Mouse (Mus musculus): ENCODE results near the gene Hrg. TPM values are rescaled to one million over a fixed set of nuclear protein-coding genes. Genes with fewer than 3 reads are reported as not detected.

Gene Hrg
- polyA plus RNA-seq (2021; fragmentation: Nextera tagmentation), result not detected in 2 replicates
- long read RNA-seq, experiment 1, result 0 reads
- long read RNA-seq, experiment 2, result 0 reads

DNA sequence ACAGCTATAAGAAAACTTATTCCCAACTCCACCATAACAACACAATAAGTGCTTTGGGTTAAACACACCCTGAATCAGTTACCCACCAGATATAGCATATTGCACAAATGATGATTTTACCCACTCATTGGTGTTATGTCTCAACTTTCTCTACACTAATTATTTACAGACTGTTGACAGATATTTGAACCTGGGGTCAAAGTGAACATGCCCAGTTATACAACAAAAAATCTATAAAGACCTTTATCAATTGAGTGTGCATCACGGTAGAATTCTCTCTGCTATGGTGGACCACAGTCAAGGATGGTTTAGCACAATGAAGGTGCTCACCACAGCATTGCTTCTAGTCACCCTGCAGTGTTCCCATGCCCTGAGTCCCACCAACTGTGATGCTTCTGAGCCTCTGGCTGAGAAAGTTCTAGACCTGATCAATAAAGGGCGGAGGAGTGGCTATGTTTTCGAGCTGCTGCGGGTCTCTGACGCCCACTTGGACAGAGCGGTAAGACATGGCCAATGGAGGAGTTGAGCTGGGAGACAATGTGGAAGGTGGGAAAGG, at the start of gene Hrg:
Hrg (plus strand) TSS at position 233 of the 556 bp plus-strand sequence.

DNA sequence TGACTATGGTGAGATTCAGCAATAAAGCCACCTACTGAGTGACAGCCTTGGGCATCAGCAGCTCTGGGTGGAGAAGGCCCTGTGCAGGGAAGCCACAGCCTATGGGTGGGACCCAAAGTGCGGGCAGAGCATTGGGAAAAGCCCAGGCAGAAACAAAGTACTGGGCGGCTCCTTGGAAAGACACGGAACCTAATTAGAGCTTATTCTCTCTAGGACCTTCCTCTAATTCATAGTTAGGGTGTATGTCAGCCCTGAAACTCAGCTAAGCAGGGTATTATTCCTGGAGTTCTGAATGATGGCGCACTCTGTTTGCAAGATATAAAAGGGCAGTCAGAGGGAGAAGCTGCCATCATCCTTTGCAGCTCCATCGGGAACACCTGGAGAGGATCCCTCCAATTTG, 32.8 kb upstream of the Hrg start, which contains the start of gene Fetub:
Fetub (plus strand) TSS at position 301 of the 400 bp plus-strand sequence.

Other genes with a start within 250 kb of the Hrg start
- 0.23 and 0.45 TPM in 2 replicates for gene Crygs, start 139.5 kb upstream of the Hrg start, polyA plus RNA-seq (2021; fragmentation: Nextera tagmentation)
- 11.0 and 11.6 TPM in 2 replicates for gene Tbccd1, start 93.4 kb upstream of the Hrg start, polyA plus RNA-seq (2021; fragmentation: Nextera tagmentation)
- 90.9 and 101 TPM in 2 replicates for gene Dnajb11, start 93.2 kb upstream of the Hrg start, polyA plus RNA-seq (2021; fragmentation: Nextera tagmentation)
- gene Ahsg, start 59.8 kb upstream of the Hrg start, polyA plus RNA-seq (2021; fragmentation: Nextera tagmentation), result not detected in 2 replicates
- gene Fetub, start 32.7 kb upstream of the Hrg start, polyA plus RNA-seq (2021; fragmentation: Nextera tagmentation), result 0.18 and 0.30 TPM in 2 replicates
- gene Kng2, start 78.4 kb downstream of the Hrg start, polyA plus RNA-seq (2021; fragmentation: Nextera tagmentation), result not detected in 2 replicates
- not detected in 2 replicates for gene Kng1, start 106.8 kb downstream of the Hrg start, polyA plus RNA-seq (2021; fragmentation: Nextera tagmentation)
- gene Eif4a2, start 156.4 kb downstream of the Hrg start, polyA plus RNA-seq (2021; fragmentation: Nextera tagmentation), result 973 and 1,001 TPM in 2 replicates
- 12.6 and 15.1 TPM in 2 replicates for gene Rfc4, start 176.7 kb downstream of the Hrg start, polyA plus RNA-seq (2021; fragmentation: Nextera tagmentation)
- gene Adipoq, start 195.5 kb downstream of the Hrg start, polyA plus RNA-seq (2021; fragmentation: Nextera tagmentation), result 0.10 TPM in 1 of 2 replicates, not detected in the other

Measured in layer of hippocampus, adult 6 months (tissue).